Mouse (Mus musculus) midbrain, embryonic 15.5 days (tissue): ENCODE data around the gene Tat. TPM values are rescaled to one million over a fixed set of nuclear protein-coding genes. Genes with fewer than 3 reads are reported as not detected.

Experiments used
- ATAC-seq: fragments of 200-750 bp; cut with Nextera tagmentation; replicated peaks from 2 replicates; pipeline ENCODE4 v1.8.0; 2017; ENCODE audit warnings: moderate TSS enrichment
- H3K27ac ChIP-seq: fragments of 300-500 bp; sonication (generic); 2 replicates; pipeline ENCODE4 v1.5.1; 2015; ENCODE audit warnings: mild to moderate bottlenecking, inconsistent platforms
- H3K27me3 ChIP-seq: fragments of 300-500 bp; sonication (generic); replicated peaks from 2 replicates; pipeline ENCODE4 v1.6.1; 2015; ENCODE audit warnings: inconsistent platforms
- H3K36me3 ChIP-seq: fragments of 300-500 bp; sonication (generic); replicated peaks from 2 replicates; pipeline ENCODE4 v1.6.1; 2015; ENCODE audit warnings: inconsistent platforms
- H3K4me1 ChIP-seq: fragments of 300-500 bp; sonication (generic); 2 replicates; pipeline ENCODE4 v1.6.1; 2015; ENCODE audit warnings: inconsistent platforms
- H3K4me2 ChIP-seq: fragments of 300-500 bp; sonication (generic); 2 replicates; pipeline ENCODE4 v1.6.1; 2015; ENCODE audit warnings: inconsistent platforms, mild to moderate bottlenecking, moderate library complexity
- H3K4me3 ChIP-seq: fragments of 300-500 bp; sonication (generic); 2 replicates; pipeline ENCODE4 v1.5.1; 2015; ENCODE audit warnings: mild to moderate bottlenecking, inconsistent platforms
- H3K9ac ChIP-seq: fragments of 300-500 bp; sonication (generic); 2 replicates; pipeline ENCODE4 v1.6.1; 2015; ENCODE audit warnings: mild to moderate bottlenecking, inconsistent platforms
- H3K9me3 ChIP-seq: fragments of 300-500 bp; sonication (generic); 2 replicates; pipeline ENCODE4 v1.6.1; 2016; ENCODE audit warnings: inconsistent platforms
- WGBS: fragments of 180-500 bp; shearing (Covaris S2); methylation state at CpG from one replicate; pipeline ENCODE4 v1.1.7; 2015; ENCODE audit warnings: mixed read lengths; 5-methylcytosine and 5-hydroxymethylcytosine counted together
- polyA plus RNA-seq: library from polyadenylated mRNA; unstranded; fragments of >200 nt; fragmentation: Nextera tagmentation; extraction: Ambion mirVana; gene quantifications from 2 replicates; pipeline ENCODE4 v1.2.1, GENCODE M21; 2015

Tat gene
- polyA plus RNA-seq, 1 experiment from 2014 or later, result not detected

- H3K9me3 ChIP-seq, result no peaks in the 10 kb centered on the region
- H3K9ac ChIP-seq, result no peak overlapping the region
- no peak overlapping the region for H3K27ac ChIP-seq
- H3K4me1 ChIP-seq, result peaks cover 6% of the 10 kb centered on the region; the same call in 1 of the 2 replicates
- no peaks in the 10 kb centered on the region for H3K27me3 ChIP-seq
- no peaks in the 10 kb centered on the region for H3K36me3 ChIP-seq
- 83% methylated on average over 7 of the region's 7 CpGs for WGBS
- H3K4me3 ChIP-seq, result no peak overlapping the region
- no peak overlapping the region for H3K4me2 ChIP-seq
- no peak for ATAC-seq
Observed at GRCm38 (mm10) chr8:109987776-109988175, 2.5 kb upstream of the Tat start.

DNA sequence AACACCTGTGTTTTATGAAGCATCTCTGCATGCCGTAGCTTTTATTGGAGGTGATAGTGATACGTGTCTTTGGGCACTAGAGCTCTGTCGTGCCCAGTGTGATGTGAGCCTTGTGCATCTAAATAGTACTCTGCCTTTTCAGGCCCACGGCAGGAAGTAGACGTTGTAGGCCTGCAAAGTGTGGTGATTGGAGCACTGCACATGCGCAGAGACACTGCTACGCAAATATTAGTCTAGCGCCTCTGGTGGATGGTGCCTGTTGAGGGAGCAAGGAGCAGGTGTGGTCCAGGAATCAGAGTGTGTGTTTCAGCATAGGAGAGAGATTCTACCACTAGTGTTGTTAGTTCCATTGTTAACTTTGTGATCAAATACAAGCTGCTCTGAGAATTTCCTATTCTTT lies 1.1 kb upstream of the Tat start:
- Histone ChIP-seq H3K27me3 (no peaks in the 10 kb centered on the region), H3K9me3 (no peaks in the 10 kb centered on the region), H3K4me3 (no peak overlapping the region), H3K36me3 (no peaks in the 10 kb centered on the region), H3K27ac (no peak overlapping the region), H3K4me1 (peaks cover 2% of the 10 kb centered on the region; the same call in 1 of the 2 replicates), H3K9ac (no peak overlapping the region), H3K4me2 (no peak overlapping the region)
- no peak for ATAC-seq
- WGBS, result 95% methylated on average over 8 of the region's 8 CpGs

- Histone ChIP-seq H3K27me3 (no peaks in the 10 kb centered on the region), H3K9ac (no peak overlapping the region), H3K36me3 (no peaks in the 10 kb centered on the region), H3K4me2 (no peak overlapping the region), H3K4me1 (no peaks in the 10 kb centered on the region), H3K4me3 (no peak overlapping the region), H3K9me3 (no peaks in the 10 kb centered on the region), H3K27ac (no peak overlapping the region)
- 67% methylated on average over 5 of the region's 5 CpGs for WGBS
- no peak for ATAC-seq
Observed at GRCm38 (mm10) chr8:109992166-109992565, 1.9 kb downstream of the Tat start.

DNA sequence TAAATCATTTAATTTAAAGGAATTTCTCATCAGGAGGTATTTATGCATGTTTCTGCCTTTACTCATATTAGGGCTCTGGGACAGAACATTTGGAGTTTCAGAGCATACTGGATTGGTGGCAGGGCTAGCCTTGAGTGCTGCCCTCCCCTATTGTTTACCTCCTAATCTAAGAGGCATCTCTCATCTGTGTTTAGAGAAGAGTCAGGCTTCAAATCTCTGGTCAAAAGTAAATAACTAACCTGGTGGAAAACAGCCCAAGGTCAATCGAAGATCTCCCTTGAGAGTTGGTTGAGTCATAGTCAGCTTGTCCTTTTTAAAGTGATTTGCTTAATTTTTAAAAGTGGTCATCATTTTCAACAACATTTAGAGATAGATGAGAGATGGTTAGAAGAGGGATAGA lies 2.7 kb downstream of the Tat start:
- Histone ChIP-seq H3K9me3 (no peaks in the 10 kb centered on the region), H3K4me3 (no peak overlapping the region), H3K4me1 (no peaks in the 10 kb centered on the region), H3K36me3 (no peaks in the 10 kb centered on the region), H3K4me2 (no peak overlapping the region), H3K27me3 (no peaks in the 10 kb centered on the region), H3K27ac (no peak overlapping the region), H3K9ac (no peak overlapping the region)
- 89% methylated on average over 1 of the region's 1 CpGs for WGBS
- ATAC-seq, result no peak

GRCm38 (mm10) chr8:109997381-109997780 lies 7.1 kb downstream of the Tat start:
- Histone ChIP-seq H3K4me2 (no peak overlapping the region), H3K4me1 (no peaks in the 10 kb centered on the region), H3K27ac (no peak overlapping the region), H3K9ac (no peak overlapping the region), H3K36me3 (no peaks in the 10 kb centered on the region), H3K27me3 (no peaks in the 10 kb centered on the region), H3K4me3 (no peak overlapping the region), H3K9me3 (no peaks in the 10 kb centered on the region)
- 94% methylated on average over 9 of the region's 9 CpGs for WGBS
- ATAC-seq, result no peak

GRCm38 (mm10) chr8:109998066-109998465 lies 7.8 kb downstream of the Tat start:
- no peak overlapping the region for H3K4me2 ChIP-seq
- H3K27ac ChIP-seq, result no peak overlapping the region
- H3K9ac ChIP-seq, result no peak overlapping the region
- H3K4me1 ChIP-seq, result no peaks in the 10 kb centered on the region
- H3K36me3 ChIP-seq, result no peaks in the 10 kb centered on the region
- 77% methylated on average over 7 of the region's 7 CpGs for WGBS
- H3K4me3 ChIP-seq, result no peak overlapping the region
- no peak for ATAC-seq
- H3K27me3 ChIP-seq, result no peaks in the 10 kb centered on the region
- no peaks in the 10 kb centered on the region for H3K9me3 ChIP-seq

- Histone ChIP-seq H3K36me3 (no peaks in the 10 kb centered on the region), H3K4me2 (no peak overlapping the region), H3K9me3 (no peaks in the 10 kb centered on the region), H3K4me1 (no peaks in the 10 kb centered on the region), H3K27ac (no peak overlapping the region), H3K27me3 (no peaks in the 10 kb centered on the region), H3K4me3 (no peak overlapping the region), H3K9ac (no peak overlapping the region)
- no peak for ATAC-seq
- 86% methylated on average over 10 of the region's 10 CpGs for WGBS
Observed at GRCm38 (mm10) chr8:109999974-110000373, 9.7 kb downstream of the Tat start.

DNA sequence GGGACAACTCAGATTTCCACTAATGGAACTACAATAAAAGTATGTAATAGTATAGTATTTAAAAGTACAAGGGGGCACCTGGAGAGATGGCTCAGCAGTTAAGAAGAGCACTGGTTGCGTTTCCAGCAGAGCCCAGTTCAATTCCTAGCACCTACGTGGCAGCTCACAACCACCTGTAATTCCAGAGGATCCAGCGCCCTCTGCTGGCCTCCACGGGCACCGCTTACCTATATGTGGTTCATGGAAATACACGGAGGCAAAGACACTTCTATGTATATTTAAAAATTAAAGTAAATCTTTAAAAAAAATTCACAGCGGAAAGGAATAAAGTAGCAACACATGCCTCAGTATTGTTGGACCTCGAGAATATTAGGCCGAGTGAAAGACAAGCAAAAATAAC lies 12.7 kb downstream of the Tat start:
- no peak overlapping the region for H3K4me2 ChIP-seq
- ATAC-seq, result no peak
- H3K9me3 ChIP-seq, result no peaks in the 10 kb centered on the region
- H3K4me1 ChIP-seq, result peaks cover 11% of the 10 kb centered on the region
- no peak overlapping the region for H3K27ac ChIP-seq
- no peak overlapping the region for H3K4me3 ChIP-seq
- WGBS, result 39% methylated on average over 9 of the region's 9 CpGs
- no peak overlapping the region for H3K9ac ChIP-seq
- H3K27me3 ChIP-seq, result no peaks in the 10 kb centered on the region
- no peaks in the 10 kb centered on the region for H3K36me3 ChIP-seq

- H3K9ac ChIP-seq, result no peak overlapping the region
- ATAC-seq, result no peak
- no peaks in the 10 kb centered on the region for H3K36me3 ChIP-seq
- H3K4me2 ChIP-seq, result no peak overlapping the region
- H3K27ac ChIP-seq, result no peak overlapping the region
- 76% methylated on average over 5 of the region's 5 CpGs for WGBS
- peaks cover 11% of the 10 kb centered on the region for H3K4me1 ChIP-seq
- H3K4me3 ChIP-seq, result no peak overlapping the region
- H3K9me3 ChIP-seq, result no peaks in the 10 kb centered on the region
- no peaks in the 10 kb centered on the region for H3K27me3 ChIP-seq
Observed at GRCm38 (mm10) chr8:110004300-110004699, 14.1 kb downstream of the Tat start.

DNA sequence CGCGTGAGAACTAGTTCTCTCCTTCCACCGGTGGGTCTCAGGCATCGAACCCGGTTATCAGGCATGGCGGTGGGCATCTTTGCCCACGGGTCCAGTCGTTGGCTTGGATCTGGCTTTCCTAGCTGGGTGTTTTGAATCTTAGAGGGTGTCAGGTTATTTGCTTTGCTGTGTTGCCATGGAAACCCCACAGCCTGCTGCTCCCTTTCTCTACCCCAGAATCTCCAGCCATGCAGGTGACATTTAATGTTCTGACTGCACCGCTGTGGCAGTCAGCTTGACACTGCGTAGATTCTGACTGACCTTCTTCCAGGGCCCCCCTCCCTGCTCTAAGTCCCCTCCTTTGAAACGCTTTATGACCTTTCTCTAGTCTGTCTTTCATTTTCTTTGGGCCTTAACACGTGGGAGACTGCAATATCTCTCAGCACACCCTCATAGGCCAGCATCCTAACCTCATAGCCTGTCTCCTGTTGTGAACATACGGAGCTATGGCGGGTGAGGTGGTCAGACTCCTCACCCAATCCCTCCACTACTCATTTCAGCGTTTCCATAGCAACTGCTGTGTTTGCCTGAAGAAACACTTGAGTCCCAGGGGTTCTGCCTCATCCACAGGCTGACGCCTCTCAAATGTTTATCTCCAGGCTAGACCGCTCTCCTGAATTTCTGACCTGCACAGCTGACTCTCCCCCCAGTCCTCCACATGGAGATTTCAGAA lies 16.2 kb downstream of the Tat start:
- ATAC-seq, result peak; percentile 90
- Histone ChIP-seq H3K27me3 (no peaks in the 10 kb centered on the region), H3K27ac (peak overlapping the region; percentile 79), H3K36me3 (no peaks in the 10 kb centered on the region), H3K4me2 (no peak overlapping the region; the same call in 1 of the 2 replicates), H3K4me1 (peaks cover 11% of the 10 kb centered on the region), H3K9ac (no peak overlapping the region), H3K4me3 (no peak overlapping the region), H3K9me3 (no peaks in the 10 kb centered on the region)
- WGBS, result 39% methylated on average over 17 of the region's 17 CpGs

- Histone ChIP-seq H3K27ac (no peak overlapping the region), H3K4me3 (no peak overlapping the region), H3K4me1 (peaks cover 11% of the 10 kb centered on the region), H3K9me3 (no peaks in the 10 kb centered on the region), H3K27me3 (no peaks in the 10 kb centered on the region), H3K36me3 (no peaks in the 10 kb centered on the region), H3K9ac (no peak overlapping the region), H3K4me2 (no peak overlapping the region)
- ATAC-seq, result no peak
- WGBS, result 89% methylated on average over 26 of the region's 26 CpGs
Observed at GRCm38 (mm10) chr8:110008228-110008994, 18.2 kb downstream of the Tat start.

- no peaks in the 10 kb centered on the region for H3K27me3 ChIP-seq
- no peak overlapping the region for H3K9ac ChIP-seq
- H3K4me2 ChIP-seq, result no peak overlapping the region
- peaks cover 11% of the 10 kb centered on the region for H3K4me1 ChIP-seq
- no peak overlapping the region for H3K4me3 ChIP-seq
- H3K9me3 ChIP-seq, result no peaks in the 10 kb centered on the region
- H3K36me3 ChIP-seq, result no peaks in the 10 kb centered on the region
- H3K27ac ChIP-seq, result no peak overlapping the region
- ATAC-seq, result no peak
- 74% methylated on average over 8 of the region's 8 CpGs for WGBS
Observed at GRCm38 (mm10) chr8:110008995-110009446, 18.8 kb downstream of the Tat start.

GRCm38 (mm10) chr8:110010868-110011267 lies 20.6 kb downstream of the Tat start:
- H3K4me1 ChIP-seq, result peaks cover 11% of the 10 kb centered on the region
- H3K9me3 ChIP-seq, result no peaks in the 10 kb centered on the region
- no peak overlapping the region for H3K9ac ChIP-seq
- H3K27ac ChIP-seq, result no peak overlapping the region
- 37% methylated on average over 5 of the region's 5 CpGs for WGBS
- H3K36me3 ChIP-seq, result no peaks in the 10 kb centered on the region
- ATAC-seq, result no peak
- H3K4me2 ChIP-seq, result no peak overlapping the region
- no peaks in the 10 kb centered on the region for H3K27me3 ChIP-seq
- H3K4me3 ChIP-seq, result no peak overlapping the region
